In genomic region chr11:48859014-48859413, GRCm38 (mm10) we compare ENCODE assay signal across 8 mouse cellular contexts. TPM values are rescaled to one million over a fixed set of nuclear protein-coding genes. Genes with fewer than 3 reads are reported as not detected.
A peak's percentile ranks its signal among the peaks of the same experiment; 100 is the strongest.
DNase-seq lines count a peak whose midpoint lies in the region; ATAC-seq and TF ChIP-seq lines count a peak whose summit lies in the region.

No protein-coding gene starts in this region.

- no peaks in the 10 kb centered on the region for H3K4me1 ChIP-seq in lung, embryonic 14.5 days (ENCODE audit: insufficient read depth)

- H3K9me3 ChIP-seq in lung, embryonic 14.5 days (ENCODE audit: low read depth, low read length), result no peaks in the 10 kb centered on the region

- peak; percentile 37 to 63 for DNase-seq in spleen, postnatal 36 days (ENCODE audit: low spot score in 2 of 2)
- DNase-seq in spleen, adult 12 weeks (ENCODE audit: low spot score), result no peak
- peak; percentile 76 for DNase-seq in c-Kit-positive CD71-positive TER-119-negative erythroid progenitor cells, embryonic 14.5 days (ENCODE audit: low read depth)
- peak; percentile 65 to 79 for DNase-seq in heart, adult 18-20 months
- peak; percentile 80 for DNase-seq in kidney, adult 9 months
- peak; percentile 94 for DNase-seq in lung, embryonic 14.5 days
- DNase-seq in retina, postnatal 1 day, result peak; percentile 83
- DNase-seq in ovary, postnatal 10 days (ENCODE audit: low spot score), result no peak

- ATAC-seq in lung, embryonic 14.5 days (ENCODE audit: insufficient read depth), result no peak

- H3K4me3 ChIP-seq in lung, embryonic 14.5 days (ENCODE audit: low read depth, low read length), result peak overlapping the region; percentile 47

- H3K36me3 ChIP-seq in lung, embryonic 14.5 days (ENCODE audit: insufficient read depth), result no peaks in the 10 kb centered on the region

- no peaks in the 10 kb centered on the region for H3K27me3 ChIP-seq in lung, embryonic 14.5 days (ENCODE audit: insufficient read depth, low read length)

- H3K4me2 ChIP-seq in lung, embryonic 14.5 days, result peak overlapping the region; percentile 92

- 0% methylated on average over 6 of the region's 6 CpGs for WGBS in lung, embryonic 14.5 days

- H3K27ac ChIP-seq in lung, embryonic 14.5 days (ENCODE audit: low read depth), result no peak overlapping the region

- peak; percentile 85 for TF ChIP-seq CTCF in lung, embryonic 14.5 days (IDR thresholded peaks at IDR 0.05; ENCODE audit: low read depth)

- no peak overlapping the region for H3K9ac ChIP-seq in lung, embryonic 14.5 days

RNA-seq across cellular contexts. Expression of gene Irgm1, which starts 12.5 kb away (rescaled TPM):
- total RNA-seq in heart, adult 18-20 months (2021), result 10 to 100 TPM; 13.2 to 18.6 TPM
- 6.7 and 7.6 TPM in 2 replicates for polyA plus RNA-seq in lung, embryonic 14.5 days (2014; fragmentation: Nextera tagmentation; extraction: Ambion mirVana)

RNA-seq across cellular contexts. Expression of gene Gm12184, which starts 32.6 kb away (rescaled TPM):
- total RNA-seq in heart, adult 18-20 months (2021), result 1 to 10 TPM; 2.4 to 2.8 TPM
- 11.3 and 11.8 TPM in 2 replicates for polyA plus RNA-seq in lung, embryonic 14.5 days (2014; fragmentation: Nextera tagmentation; extraction: Ambion mirVana)

RNA-seq across cellular contexts. Expression of gene Trim7, which starts 33.1 kb away (rescaled TPM):
- total RNA-seq in heart, adult 18-20 months (2021), result 10 to 100 TPM; 13.2 to 13.7 TPM
- 0.55 and 1.4 TPM in 2 replicates for polyA plus RNA-seq in lung, embryonic 14.5 days (2014; fragmentation: Nextera tagmentation; extraction: Ambion mirVana)

RNA-seq across cellular contexts. Expression of gene Trim41, which starts 41.9 kb away (rescaled TPM):
- total RNA-seq in heart, adult 18-20 months (2021), result 10 to 100 TPM; 18.9 to 20.0 TPM
- 4.5 and 4.6 TPM in 2 replicates for polyA plus RNA-seq in lung, embryonic 14.5 days (2014; fragmentation: Nextera tagmentation; extraction: Ambion mirVana)

RNA-seq across cellular contexts. Expression of gene Gm5431, which starts 43.0 kb away (rescaled TPM):
- total RNA-seq in heart, adult 18-20 months (2021), result 1 to 10 TPM; 2.5 to 3.5 TPM
- 0.17 and 0.20 TPM in 2 replicates for polyA plus RNA-seq in lung, embryonic 14.5 days (2014; fragmentation: Nextera tagmentation; extraction: Ambion mirVana)

Comparison
In these comparisons a context has a peak if more than half of its experiments do, and no peak if none do; other contexts are left out.
1. DNase-seq: peak in spleen, postnatal 36 days (2 of 2), c-Kit-positive CD71-positive TER-119-negative erythroid progenitor cells, embryonic 14.5 days (single experiment), heart, adult 18-20 months (2 of 2), kidney, adult 9 months (single experiment), lung, embryonic 14.5 days (single experiment) and retina, postnatal 1 day (single experiment); none in spleen, adult 12 weeks (single experiment) and ovary, postnatal 10 days (single experiment).